Mouse (Mus musculus) small intestine, adult 2 months (tissue): ENCODE results near the gene Phlda3.

ENCODE experiments used
- CTCF ChIP-seq: fragments of 200-500 bp; IDR thresholded peaks from 2 replicates; pipeline ENCODE4 v1.5.1; 2012; ENCODE audit warnings: low read depth, mild to moderate bottlenecking, control low read depth, inconsistent platforms, low read length, moderate library complexity, mixed read lengths; ENCODE audit not compliant: insufficient replicate concordance, insufficient read length; ENCODE audit errors: extremely low read depth
- POLR2A ChIP-seq: fragments of 200-500 bp; IDR thresholded peaks from 2 replicates; pipeline ENCODE4 v1.6.1; 2012; ENCODE audit warnings: low read depth, mild to moderate bottlenecking, control low read depth, inconsistent platforms, low read length, moderate library complexity

- TF ChIP-seq CTCF (no peak), POLR2A (no peak)
These were observed 46.3 kb downstream of the Phlda3 start for GRCm38 (mm10) chr1:135812205-135812604.
